Mouse (Mus musculus) liver, embryonic 11.5 days (tissue): ENCODE results near the gene U2surp. TPM values are rescaled to one million over a fixed set of nuclear protein-coding genes. Genes with fewer than 3 reads are reported as not detected.

ENCODE experiments used
- ATAC-seq: fragments of 200-750 bp; cut with Nextera tagmentation; replicated peaks from 2 replicates; pipeline ENCODE4 v1.8.0; 2017; ENCODE audit warnings: moderate number of reproducible peaks, mild to moderate bottlenecking, moderate TSS enrichment, moderate library complexity; ENCODE audit not compliant: low FRiP score
- DNase-seq: peaks from one replicate; pipeline ENCODE4 v3.0.0-alpha.2; 2017; ENCODE audit warnings: low spot score
- H3K27ac ChIP-seq: fragments of 300-500 bp; sonication (generic); 2 replicates; pipeline ENCODE4 v1.5.1; 2014; ENCODE audit warnings: mild to moderate bottlenecking, low read depth, low read length, control low read depth
- H3K27me3 ChIP-seq: fragments of 300-500 bp; sonication (generic); replicated peaks from 2 replicates; pipeline ENCODE4 v1.6.1; 2014; ENCODE audit warnings: low read length, mixed read lengths; ENCODE audit not compliant: control insufficient read depth, insufficient read depth
- H3K36me3 ChIP-seq: fragments of 300-500 bp; sonication (generic); 2 replicates; pipeline ENCODE4 v1.6.1; 2014; ENCODE audit warnings: mild to moderate bottlenecking, low read length, moderate library complexity, mixed read lengths; ENCODE audit not compliant: control insufficient read depth, insufficient read depth
- H3K4me1 ChIP-seq: fragments of 300-500 bp; sonication (generic); replicated peaks from 2 replicates; pipeline ENCODE4 v1.6.1; 2014; ENCODE audit warnings: low read length, mixed read lengths; ENCODE audit not compliant: control insufficient read depth, insufficient read depth
- H3K4me2 ChIP-seq: fragments of 300-500 bp; sonication (generic); 2 replicates; pipeline ENCODE4 v1.6.1; 2014; ENCODE audit warnings: mild to moderate bottlenecking, control low read depth, moderate library complexity
- H3K4me3 ChIP-seq: fragments of 300-500 bp; sonication (generic); 2 replicates; pipeline ENCODE4 v1.5.1; 2014; ENCODE audit warnings: low read depth, low read length, control low read depth
- H3K9ac ChIP-seq: fragments of 300-500 bp; sonication (generic); 2 replicates; pipeline ENCODE4 v1.6.1; 2014; ENCODE audit warnings: low read depth, low read length, control low read depth
- H3K9me3 ChIP-seq: fragments of 300-500 bp; sonication (generic); 2 replicates; pipeline ENCODE4 v1.6.1; 2016; ENCODE audit warnings: low read length, inconsistent platforms, mixed read lengths; ENCODE audit not compliant: control insufficient read depth
- WGBS: fragments of 180-500 bp; shearing (Covaris S2); extraction: QIAGEN DNeasy Blood & Tissue Kit; methylation state at CpG from one replicate; pipeline ENCODE4 v1.1.7; 2014; 5-methylcytosine and 5-hydroxymethylcytosine counted together
- polyA plus RNA-seq: library from polyadenylated mRNA; unstranded; fragments of >200 nt; fragmentation: Nextera tagmentation; extraction: Ambion mirVana; gene quantifications from 2 replicates; pipeline ENCODE4 v1.2.1, GENCODE M21; 2014

The U2surp gene
- polyA plus RNA-seq, 1 experiment from 2014 or later = 131 TPM

- DNase-seq = no peak
- ATAC-seq = no peak
These were observed 97.9 kb downstream of the U2surp start for GRCm38 (mm10) chr9:95413911-95414310.

DNA sequence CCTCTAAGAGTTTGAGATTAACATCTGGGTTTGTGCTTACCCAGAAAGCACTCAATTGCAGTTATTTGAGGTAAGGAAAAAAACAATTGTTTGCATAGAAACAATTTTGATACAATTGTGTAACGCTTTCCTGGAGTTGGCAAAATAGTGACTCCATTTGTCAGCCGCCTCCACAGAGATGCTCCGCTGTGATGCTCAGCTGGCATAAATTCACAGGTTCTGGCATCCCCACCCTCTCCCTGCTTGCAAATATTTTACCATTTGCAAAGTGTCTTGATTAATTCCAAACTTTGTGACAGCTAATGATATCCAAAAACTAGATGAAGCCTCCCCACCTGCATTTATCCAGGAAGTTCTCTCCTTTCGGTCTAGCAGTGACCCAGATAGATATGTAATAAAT lies 99.7 kb downstream of the U2surp start:
- H3K4me2 ChIP-seq = no peak overlapping the region
- H3K27me3 ChIP-seq = peaks cover 29% of the 10 kb centered on the region
- H3K4me1 ChIP-seq = no peaks in the 10 kb centered on the region
- H3K27ac ChIP-seq = no peak overlapping the region
- H3K4me3 ChIP-seq = no peak overlapping the region
- H3K36me3 ChIP-seq = no peaks in the 10 kb centered on the region
- 76% methylated on average over 4 of the region's 4 CpGs for WGBS
- ATAC-seq (no peak), DNase-seq (no peak)
- no peaks in the 10 kb centered on the region for H3K9me3 ChIP-seq
- no peak overlapping the region for H3K9ac ChIP-seq

More at GRCm38 (mm10) chr9:95413911-95414310, 97.9 kb downstream of the U2surp start:
- H3K36me3 ChIP-seq = no peaks in the 10 kb centered on the region
- no peaks in the 10 kb centered on the region for H3K4me1 ChIP-seq
- no peaks in the 10 kb centered on the region for H3K9me3 ChIP-seq
- no peak overlapping the region for H3K4me2 ChIP-seq
- peaks cover 11% of the 10 kb centered on the region for H3K27me3 ChIP-seq
- no peak overlapping the region for H3K4me3 ChIP-seq
- no peak overlapping the region for H3K9ac ChIP-seq
- H3K27ac ChIP-seq = no peak overlapping the region

DNA sequence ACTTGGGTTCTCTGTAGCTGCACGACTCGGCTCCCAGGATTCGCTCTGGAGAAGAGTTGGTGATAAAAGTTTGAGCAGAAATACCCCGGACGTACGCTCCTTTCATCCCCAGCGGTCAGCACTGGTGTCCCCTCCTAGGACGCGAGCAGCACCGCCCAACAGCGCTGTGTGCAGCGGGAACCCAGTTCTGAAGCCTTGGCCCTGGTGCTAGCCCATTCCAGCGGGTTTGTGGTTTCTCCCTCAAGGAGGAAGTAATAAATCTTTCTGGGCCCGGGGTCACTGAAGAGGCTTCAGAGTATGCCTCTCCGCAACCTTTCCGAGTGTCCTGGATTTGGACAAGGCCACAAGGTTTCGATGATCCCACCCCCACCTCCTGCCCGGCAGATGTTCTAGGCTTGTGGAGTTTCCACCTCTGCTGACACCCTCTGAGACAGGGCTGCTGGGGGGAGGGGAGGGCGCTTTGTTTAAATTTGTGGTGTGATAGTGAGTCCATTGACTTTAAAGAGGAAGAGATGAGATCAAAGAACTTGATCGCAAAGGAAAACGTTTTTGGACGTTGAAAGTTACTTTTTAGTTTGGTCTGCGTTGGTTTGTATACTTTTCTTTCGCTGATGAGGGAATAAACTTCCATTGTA lies 104.1 kb downstream of the U2surp start:
- H3K9ac ChIP-seq = no peak overlapping the region

More for the DNA sequence above, 104.1 kb downstream of the U2surp start:
- Histone ChIP-seq H3K4me3 (peak overlapping the region; percentile 59), H3K36me3 (no peaks in the 10 kb centered on the region), H3K27me3 (peaks cover 61% of the 10 kb centered on the region), H3K4me1 (no peaks in the 10 kb centered on the region; the same call in 1 of the 2 replicates), H3K4me2 (peak overlapping the region; percentile 84), H3K9me3 (no peaks in the 10 kb centered on the region), H3K27ac (no peak overlapping the region)
- 2% methylated on average over 24 of the region's 24 CpGs for WGBS
- ATAC-seq (0 out of 2 replicates have a peak, but pooled peaks have one; percentile 8), DNase-seq (no peak)

Other genes with a start within 250 kb of the U2surp start
- gene Chst2, start 105.3 kb downstream of the U2surp start, polyA plus RNA-seq = 1.3 and 1.6 TPM in 2 replicates
- gene Paqr9, start 47.7 kb upstream of the U2surp start, polyA plus RNA-seq = 13.8 and 14.4 TPM in 2 replicates
- 14.0 and 15.1 TPM in 2 replicates for gene Pcolce2, start 125.6 kb upstream of the U2surp start, polyA plus RNA-seq
- 1.0 and 1.3 TPM in 2 replicates for gene Trpc1, start 238.4 kb upstream of the U2surp start, polyA plus RNA-seq